Mouse (Mus musculus): ENCODE results near the gene Tbcc.

- TF ChIP-seq POLR2A (IDR thresholded peaks at IDR 0.05; ENCODE audit: borderline replicate concordance, insufficient read depth, low read length) (no peak), CTCF (IDR thresholded peaks at IDR 0.05; ENCODE audit: borderline replicate concordance, insufficient read depth, low read depth, low read length) (no peak)
Observed at GRCm38 (mm10) chr17:46881728-46882127, 8.8 kb upstream of the Tbcc start.

Measured in cerebellum, adult 2 months (tissue).